Mouse (Mus musculus) left cerebral cortex, adult 9 months (tissue): Measurements from ENCODE around the gene Dxo.
A peak's percentile ranks its signal among the peaks of the same experiment; 100 is the strongest.
"Not testable (repeated sequence)": the region's sequence is repeated elsewhere in the genome, so short reads cannot be mapped to it uniquely, and the experiment has no call there.

Experiments
- DNase-seq, 2 experiments: peaks; one replicate each; pipeline ENCODE4 v3.0.0; 2022; ENCODE audit warnings: low spot score in 2 of 2

Gene Dxo

DNA sequence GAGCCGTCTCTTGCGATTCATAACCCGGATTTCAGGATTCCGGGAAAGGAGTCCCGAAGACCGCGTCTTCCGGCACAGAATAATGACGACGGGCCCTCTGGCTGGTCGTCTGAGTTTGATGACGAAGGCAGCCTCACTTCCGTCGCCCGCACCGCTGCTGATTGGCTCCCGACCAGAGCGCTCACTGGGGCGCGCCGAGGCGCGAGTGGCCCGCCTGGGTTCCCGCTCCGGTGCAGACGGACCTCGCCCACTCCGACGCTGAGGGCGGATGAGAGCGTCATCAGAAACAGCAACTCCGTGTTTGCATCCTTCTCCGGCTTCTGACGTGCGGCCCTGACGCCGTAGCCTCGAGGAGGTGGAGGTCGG is at the start of gene Dxo, which contains the start of gene Stk19:
Dxo (plus strand) TSS at position 164 of the 366 bp plus-strand sequence.
Stk19 (minus strand) TSS at position 90 of the 366 bp plus-strand sequence.
- peak; percentile 96 to 97 for DNase-seq

DNA sequence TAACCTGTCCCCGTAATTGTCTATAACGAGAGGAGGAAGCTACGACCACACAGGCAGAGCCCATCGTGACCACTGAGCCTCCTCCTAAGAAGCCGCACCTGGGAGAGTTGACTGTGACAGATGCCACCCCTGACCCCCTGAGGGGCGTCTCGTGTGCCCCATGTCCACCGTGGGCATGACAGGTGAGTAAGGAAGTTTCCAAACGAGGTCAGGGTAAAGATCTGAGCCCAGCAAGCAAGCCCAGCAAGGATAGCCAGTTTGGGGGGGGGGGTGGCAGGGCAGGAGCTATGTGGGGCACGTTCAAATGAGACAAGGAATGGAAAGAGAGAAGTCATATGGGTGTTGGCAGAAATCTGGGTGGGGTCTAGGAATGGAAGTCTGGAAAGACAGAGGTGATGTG is 41.8 kb upstream of the Dxo start:
- no peak for DNase-seq

DNA sequence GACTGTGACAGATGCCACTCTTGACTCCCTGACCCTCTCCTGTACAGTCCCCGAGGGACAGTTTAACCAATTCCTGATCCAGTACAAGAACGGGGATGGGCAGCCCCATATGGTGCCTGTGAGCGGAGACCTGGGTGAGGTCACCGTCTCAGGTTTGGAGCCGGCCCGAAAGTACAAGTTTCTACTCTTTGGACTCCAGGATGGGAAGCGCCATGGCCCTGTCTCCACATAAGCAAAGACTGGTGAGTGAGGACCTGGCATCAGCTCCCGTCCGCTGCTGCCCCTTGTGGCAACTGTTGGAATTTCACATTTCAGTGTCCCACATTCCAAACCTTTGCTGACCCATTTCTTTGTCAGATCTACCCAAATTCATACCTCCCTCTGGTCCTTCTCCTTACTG is 41.2 kb upstream of the Dxo start:
- peak in 1 of 2 experiments; percentile 34 for DNase-seq

DNA sequence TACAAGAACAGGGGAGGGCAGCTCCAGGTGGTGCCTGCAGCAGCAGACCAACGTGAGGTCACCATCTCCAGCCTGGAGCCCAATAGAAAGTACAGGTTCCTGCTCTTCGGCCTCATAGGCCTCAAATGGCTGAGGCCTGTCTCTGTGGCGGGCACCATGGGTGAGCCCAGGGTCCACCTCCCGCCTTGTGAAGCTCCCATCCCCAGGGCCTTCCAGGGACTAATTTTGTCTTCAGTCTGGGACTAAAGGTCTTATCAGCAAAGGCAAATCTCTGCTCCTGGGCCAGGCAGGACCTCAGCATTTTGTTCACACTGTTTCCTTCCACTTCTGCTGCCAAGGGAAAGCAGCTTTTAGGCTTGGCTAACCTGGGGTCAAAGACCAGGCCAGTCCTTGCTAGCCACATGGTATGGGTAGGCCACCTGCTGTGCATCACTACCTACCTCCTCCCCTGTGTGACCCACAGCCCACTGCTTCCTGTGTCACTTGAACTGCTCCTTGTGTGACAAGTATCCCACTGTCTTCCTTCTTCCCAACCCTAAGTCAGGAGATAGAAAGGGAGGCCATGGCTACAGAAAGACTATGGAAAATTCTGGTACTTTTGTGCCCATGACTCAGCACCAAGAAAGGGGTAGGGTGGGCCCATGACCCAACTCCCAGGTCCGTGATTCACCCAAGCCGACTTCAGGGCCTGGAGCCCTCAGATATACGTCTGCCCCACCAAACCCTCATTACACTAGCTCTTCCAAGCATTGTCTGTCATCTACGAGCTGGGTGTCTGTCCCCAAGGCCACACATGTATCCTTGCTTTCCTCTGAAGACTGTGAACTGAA is 40.3 kb upstream of the Dxo start:
- no peak for DNase-seq

DNA sequence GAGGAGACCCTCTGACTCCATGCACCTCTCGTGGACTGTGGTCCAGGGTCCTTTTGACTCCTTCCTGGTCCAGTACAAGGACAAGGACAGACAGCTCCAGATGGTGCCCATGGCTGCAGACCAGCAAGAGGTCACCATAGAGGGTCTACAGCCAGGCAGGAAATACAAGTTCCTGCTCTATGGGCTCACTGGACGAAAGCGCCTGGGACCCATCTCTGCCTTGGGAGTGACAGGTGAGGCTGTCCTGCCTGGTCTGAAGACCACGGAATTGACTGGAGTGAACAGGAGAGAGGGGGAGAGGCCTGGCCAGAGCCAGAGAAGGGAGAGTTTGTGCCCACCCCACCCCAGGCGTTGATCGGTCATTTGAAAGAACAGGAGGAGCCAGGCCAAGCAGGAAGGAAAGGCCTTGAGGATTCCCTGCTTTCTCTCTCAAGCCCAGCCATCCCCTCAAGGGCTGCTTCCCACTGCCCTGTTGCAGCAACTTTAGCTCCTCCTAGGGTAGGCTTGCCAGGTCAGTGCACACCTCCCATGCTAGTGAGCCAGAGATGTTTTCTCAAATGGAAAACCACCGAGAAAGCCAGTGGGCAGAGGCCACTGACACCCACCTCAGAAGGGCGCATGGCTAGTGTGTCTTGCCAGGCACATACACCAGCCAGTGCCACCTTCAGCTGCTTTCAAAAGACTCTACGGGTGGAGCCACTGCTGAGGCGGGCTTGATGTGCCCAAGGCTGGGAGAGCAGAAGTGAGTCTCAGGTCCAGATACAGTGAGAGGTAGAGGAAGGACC is 39.4 kb upstream of the Dxo start:
- DNase-seq = not testable (repeated sequence)

DNA sequence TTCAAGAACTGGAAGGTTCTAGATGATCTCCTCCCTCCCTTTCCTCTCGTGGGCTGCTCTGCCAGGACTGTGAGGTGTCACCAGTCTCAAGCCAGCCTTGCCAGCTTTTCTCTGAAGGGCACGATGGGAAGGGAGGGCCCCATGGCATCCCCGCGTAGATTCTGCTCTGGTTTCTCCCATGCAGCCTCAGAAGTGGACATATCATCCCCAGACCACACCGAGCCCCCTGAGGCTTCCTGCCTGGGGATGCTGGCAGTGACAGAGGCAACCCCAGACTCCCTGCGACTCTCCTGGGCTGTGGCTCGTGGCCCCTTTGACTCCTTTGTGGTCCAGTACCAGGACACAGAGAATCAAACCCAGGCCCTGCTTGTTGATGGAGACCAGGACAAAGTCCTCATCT is 38.7 kb upstream of the Dxo start:
- not testable (repeated sequence) for DNase-seq

DNA sequence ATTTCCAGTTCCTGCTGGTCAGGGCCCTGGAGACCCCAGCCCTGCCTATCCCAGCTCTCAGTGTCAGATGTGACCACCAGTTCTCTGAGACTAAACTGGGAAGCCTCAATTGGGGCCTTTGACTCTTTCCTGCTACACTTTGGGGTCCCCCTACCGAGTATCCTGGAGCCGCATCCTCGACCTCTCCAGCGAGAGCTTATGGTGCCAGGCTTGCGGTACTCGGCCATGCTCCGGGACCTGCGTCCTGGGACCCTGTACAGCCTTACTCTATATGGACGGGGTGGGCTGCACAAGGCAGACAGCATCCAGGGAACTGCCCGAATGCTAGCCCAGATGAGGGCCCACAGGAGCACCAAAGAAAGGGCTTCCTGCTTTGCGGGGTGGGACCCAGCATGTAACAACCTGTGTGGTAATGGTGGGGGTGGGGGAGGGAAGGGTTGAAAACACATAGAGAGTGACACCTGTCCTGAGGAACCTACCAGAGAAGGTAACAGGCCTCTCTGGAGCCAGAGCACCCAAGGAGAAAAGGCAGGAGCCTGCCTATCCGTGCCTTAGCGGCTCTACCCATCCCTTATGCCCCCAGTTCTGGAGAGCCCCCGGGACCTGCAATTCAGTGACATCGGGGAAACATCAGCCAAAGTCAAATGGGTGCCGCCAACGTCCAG is 37.8 kb upstream of the Dxo start:
- DNase-seq = no peak

DNA sequence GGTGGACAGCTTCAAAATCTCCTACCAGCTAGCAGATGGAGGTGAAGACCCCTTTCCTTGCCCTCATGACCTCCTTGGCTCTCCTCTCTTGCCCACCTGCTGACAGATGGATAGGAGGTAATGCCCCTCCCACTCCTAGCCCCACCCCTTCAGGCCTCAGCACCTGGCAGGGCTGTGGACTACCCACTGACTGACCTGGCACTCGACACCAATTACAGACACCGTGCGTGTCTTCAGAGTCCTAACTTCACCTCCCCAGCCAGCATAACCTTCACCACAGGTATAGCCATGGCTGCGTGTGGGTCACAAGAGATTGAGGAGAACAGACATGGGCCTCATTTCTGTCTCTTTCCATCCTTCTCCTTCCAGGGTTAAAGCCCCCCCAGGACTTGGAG is 37.3 kb upstream of the Dxo start:
- no peak for DNase-seq

DNA sequence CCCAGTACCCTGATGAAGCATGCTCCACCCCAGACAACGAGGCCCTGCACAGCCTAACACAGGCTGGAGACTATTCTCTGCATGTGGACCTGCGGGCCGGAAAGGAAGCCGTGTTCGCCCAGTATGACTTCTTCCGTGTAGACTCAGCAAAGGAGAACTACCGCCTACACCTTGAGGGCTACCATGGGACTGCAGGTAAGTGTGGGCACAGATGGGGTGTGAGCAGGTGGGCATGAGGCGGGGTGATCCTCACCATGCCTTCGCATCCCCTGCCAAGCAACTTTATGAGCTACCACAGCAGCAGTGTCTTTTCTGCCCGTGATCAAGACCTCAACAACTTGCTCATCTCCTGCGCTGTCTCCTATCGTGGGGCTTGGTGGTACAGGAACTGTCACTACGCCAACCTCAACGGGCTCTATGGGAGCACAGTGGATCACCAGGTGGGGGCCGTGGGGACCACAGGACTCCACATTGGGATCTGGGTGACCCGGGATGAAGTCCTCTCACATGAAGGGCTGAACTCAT is 36.0 kb upstream of the Dxo start:
- not testable (repeated sequence) for DNase-seq

DNA sequence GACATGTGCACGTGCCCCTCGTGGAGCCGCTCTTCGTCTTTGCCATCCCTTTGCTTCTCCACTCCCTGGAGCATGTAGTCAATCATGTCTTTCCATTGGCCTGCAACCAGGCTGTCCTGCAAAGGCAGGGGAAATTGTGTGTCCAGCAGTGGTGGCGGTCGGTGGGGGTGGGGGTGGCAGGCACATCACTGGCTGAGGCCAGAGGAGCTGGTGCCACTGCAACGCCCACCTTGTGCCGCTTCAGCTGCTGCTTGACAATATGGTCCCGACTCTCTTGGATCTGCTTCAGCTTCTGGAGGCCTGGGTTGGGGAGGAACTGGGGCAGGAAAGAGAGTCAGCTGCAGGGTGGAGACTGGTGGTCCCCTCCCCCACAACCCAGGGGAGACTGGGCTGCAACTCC is 34.1 kb upstream of the Dxo start:
- not testable (repeated sequence) for DNase-seq

DNA sequence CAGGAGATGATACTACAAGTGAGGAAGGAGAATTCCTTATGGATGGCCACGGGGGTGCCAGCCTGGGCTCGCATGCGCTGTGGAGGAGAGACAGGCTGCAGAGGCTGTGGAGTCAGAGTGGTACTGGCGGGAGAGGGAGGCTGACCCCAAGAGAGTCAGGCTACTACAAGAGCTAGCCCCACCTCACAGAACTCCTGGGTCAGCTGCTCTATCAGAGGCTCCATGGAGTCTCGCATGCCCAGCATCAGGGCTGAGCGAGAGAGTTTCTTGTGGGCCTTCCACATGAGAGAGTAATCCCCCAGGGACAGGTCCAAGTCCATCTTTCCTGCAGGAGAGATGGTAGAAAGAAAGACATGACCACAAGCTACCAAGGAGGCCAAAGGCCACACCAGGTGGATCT is 33.5 kb upstream of the Dxo start:
- not testable (repeated sequence) for DNase-seq

DNA sequence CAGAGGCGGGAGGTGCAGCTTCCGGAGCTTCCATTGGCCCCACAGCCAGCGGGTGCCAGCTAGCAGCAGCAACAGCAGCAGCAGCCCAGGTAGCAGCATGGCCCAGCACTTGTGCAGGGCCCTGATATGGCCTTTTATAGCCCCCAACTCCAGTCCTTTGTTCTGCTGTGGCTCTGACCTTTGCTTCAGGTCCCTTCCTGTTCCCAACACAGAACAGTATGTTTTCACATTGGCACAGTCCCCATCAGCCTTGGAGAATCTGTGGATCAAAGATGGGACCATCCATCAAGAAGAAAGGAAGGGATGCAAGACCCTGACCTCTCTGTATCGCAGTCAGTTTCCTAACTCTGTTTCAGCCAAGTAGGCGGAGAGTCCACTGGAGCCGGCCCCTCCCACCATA is 32.5 kb upstream of the Dxo start, which contains the start of gene Cyp21a1:
Cyp21a1 (minus strand) TSS at position 261 of the 400 bp plus-strand sequence.
- not testable (repeated sequence) for DNase-seq

DNA sequence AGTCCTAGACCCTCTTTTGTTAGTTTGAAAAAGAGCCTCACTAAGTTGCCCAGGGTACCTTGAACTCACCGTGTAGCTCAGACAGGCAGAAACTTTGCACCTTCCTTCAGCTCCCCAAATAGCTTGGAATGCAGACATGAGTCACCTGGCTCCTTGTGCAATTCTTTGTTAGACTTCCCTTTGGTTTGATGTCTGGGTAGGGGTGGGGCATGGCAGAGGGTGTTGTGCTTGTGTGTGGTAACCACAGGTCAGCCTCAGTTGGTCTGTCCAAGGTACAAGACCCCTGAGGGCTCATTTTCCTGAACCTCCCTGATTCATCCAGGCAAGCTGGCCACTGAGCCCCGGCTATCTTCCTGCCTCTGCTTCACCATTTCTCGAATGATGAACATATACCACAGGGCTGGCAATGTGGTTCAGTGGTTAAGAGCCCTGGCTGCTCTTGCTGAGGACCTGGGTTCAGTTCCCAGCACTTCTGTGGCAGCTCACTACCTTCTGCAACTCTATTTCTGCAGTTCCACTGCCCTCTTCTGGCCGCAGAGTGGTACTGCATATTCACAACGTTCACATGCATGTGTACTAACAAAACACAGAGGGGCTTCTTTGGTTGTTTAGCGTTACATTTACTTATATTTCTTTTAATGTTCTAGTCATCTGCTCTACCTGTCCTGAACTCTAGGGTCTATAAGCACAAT is 31.8 kb upstream of the Dxo start:
- no peak for DNase-seq

DNA sequence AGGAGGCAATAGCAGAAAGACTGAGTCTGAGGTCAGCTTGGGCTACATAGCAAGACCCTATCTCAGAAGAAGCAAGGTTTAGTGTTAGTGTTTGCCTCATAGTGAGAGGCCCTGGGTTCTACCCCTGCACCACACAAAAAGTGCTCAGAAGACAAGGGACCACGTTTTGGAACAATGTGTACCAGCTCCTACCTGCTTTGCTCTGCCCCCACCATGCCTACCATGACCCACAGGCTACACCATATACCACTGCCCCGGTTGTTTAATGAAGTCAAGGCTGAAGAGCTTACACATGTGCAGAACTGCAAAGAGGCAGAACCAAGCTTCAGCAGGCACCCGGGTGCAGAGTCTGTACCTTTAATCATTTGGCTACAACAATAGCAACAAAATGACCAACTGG is 29.6 kb upstream of the Dxo start:
- DNase-seq = no peak

DNA sequence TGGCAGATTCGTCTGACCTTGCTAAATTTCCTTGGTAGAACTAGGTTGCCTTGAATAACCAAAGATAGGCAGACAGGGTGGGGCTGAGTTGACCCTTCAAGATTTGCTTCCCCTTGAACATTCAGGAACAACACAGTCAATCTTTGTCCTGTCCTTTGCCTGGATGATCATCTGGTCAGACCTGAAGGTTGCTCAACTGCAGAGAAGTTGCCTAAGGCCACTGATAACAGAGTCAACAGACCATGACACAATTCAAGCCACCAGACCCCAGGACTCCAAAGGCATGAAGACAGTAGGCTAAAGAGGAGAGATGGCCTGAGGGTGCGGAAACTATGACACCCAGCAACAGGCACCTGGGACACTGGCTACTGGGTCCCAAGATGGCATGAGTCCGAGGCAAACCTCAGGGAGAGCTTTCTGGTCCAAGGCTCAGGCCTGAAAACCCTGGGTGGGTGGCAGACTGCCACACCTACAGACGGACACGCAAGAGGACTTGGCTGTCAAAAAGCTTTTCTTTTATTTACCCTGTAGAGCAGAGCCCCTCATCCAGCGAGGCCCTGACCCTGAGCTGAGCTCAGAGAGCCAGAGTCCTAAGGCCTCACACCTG is 28.1 kb upstream of the Dxo start:
- no peak for DNase-seq

DNA sequence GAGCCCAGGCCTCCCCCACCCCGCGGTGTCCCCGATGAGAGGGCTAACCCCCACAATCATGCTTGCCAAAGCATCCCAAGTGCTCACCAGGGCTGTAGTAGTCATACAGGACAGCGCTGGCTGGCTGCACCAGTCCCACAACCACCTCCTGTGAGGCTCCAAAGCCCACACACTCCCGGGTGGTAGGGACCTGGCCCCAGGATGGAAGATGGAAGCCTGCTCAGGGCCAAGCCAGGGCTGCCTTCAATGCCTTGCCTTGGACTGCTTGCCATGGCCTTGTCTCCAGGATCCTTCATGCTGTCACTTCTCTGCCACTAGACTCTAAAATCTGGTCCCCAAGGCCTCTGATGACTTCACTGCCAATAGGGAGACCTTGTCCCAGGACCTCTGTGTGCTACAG is 26.4 kb upstream of the Dxo start:
- DNase-seq = not testable (repeated sequence)

DNA sequence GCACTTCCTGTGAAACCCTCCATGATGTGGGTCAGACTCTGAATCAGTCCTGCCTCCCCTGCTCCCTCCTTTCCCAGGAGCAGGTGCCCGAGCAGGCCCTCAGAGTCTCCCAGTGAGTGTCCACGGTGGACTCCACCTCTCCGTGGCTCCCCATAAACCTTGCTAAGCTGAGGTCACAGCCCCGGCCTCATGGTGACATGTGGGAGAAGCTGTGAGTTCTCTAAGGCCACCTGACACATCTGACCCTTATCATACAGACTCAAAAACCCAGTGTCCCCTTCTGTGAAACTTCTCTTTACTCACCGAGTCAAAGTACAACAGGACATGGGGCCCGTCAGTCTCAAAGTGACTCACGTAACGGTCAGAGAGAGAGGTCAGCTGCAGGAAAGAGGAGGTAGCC is 26.0 kb upstream of the Dxo start:
- DNase-seq = not testable (repeated sequence)

DNA sequence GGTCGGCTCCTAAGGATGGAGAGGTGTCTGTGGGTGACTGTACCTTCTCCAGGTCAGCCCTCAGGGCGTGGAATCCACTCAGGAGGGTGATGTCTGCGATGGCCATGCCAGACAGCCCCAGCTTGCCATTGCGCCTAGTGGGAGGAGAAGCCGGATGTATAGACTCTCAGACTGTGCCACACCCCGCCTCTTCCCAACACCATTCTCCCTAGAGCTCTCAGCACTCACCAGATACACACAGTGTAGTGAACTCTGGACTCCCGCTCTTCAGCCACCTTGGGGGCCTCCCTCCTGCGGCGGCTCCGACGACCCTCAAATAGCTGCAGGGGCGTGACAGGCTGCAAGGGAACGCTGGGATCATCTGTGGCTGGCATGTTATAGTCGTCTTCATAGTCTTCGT is 25.5 kb upstream of the Dxo start:
- no peak for DNase-seq

DNA sequence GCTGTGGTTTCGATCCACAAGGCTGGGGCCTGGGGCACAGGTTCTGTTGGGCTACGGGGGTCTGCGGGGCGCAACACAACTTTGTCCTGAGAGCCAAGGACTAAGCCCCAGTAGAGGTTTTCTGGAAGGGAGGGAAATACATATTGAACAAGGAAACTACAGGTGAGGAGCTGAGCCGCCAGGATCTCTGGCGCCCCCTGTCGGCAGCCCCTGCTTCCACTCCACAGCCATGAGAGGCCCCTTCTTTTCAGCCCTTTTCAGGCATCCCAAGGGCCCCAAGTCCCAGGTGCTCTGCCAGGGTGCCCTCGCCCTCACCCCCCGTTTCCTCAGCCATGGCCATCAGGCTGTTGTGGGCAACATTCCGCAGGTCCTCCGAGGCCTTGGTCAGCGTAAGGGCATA is 23.1 kb upstream of the Dxo start:
- not testable (repeated sequence) for DNase-seq

DNA sequence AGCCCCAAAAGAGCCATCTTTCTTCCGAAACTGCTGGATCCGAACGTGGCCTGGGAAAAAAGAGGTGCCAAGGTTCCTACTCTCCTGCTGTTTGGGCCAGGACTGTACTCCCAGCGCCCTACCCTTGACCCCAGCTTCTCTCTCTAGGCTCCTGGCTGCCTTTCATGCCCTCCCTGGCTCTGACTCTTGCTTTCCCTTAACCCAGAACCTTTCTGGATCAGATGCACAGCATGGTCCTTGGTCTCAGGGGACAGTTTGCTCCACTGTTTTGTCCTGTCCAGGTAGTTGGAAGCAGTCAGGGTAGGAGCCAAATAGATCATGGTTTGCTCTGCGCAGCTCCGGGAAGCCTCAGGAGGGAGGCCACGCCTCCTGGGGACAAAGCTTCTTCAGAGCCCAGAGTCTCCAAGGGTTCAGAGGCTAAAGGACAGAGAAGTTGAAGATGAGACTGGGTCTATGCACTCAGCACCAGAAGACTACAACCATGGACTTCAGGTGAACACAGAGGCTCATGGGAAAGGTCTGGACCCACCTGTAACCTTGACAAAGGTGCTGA is 21.9 kb upstream of the Dxo start:
- no peak for DNase-seq

DNA sequence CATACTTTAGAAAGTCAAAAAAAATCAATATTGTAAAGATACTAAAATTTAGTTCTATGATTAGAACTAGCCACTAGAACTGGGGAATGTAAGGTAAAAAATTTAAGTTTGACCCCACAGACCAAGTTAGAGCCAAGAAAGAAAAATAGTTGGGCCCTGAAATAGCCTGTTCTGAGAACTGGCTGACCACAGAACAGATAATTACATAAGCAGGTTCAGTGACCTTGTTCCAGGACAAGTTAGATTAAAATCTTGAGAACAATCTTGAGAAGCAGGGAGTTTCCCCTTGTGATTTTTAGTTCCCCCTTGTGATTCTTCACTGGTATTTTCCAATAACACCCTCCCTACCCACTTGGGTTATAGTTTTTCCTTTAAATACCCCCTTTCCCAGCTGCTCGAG is 6.0 kb upstream of the Dxo start:
- DNase-seq = not testable (repeated sequence)
